Mouse (Mus musculus): Measurements from ENCODE around the gene Gpr107. TPM values are rescaled to one million over a fixed set of nuclear protein-coding genes. Genes with fewer than 3 reads are reported as not detected.
A peak's percentile ranks its signal among the peaks of the same experiment; 100 is the strongest.

The Gpr107 gene
- polyA plus RNA-seq, 1 experiment from 2014 or later: 34.9 TPM

- no peak overlapping the region for H3K27ac ChIP-seq (ENCODE audit: low read length)
- H3K4me3 ChIP-seq (ENCODE audit: low read depth, low read length): no peak overlapping the region
- H3K9me3 ChIP-seq (replicated peaks; ENCODE audit: control insufficient read depth, low read length, poor library complexity, severe bottlenecking): no peaks in the 10 kb centered on the region
- H3K4me1 ChIP-seq (ENCODE audit: control insufficient read depth, insufficient read depth, low read length): no peaks in the 10 kb centered on the region
- no peak overlapping the region for H3K4me2 ChIP-seq (ENCODE audit: low read length)
- H3K27me3 ChIP-seq (ENCODE audit: control insufficient read depth, insufficient read depth, low read depth, low read length): no peaks in the 10 kb centered on the region
- WGBS: 65% methylated on average over 7 of the region's 7 CpGs
- no peak overlapping the region for H3K9ac ChIP-seq (ENCODE audit: low read depth, low read length)
- no peaks in the 10 kb centered on the region for H3K36me3 ChIP-seq (ENCODE audit: control insufficient read depth, insufficient read depth, low read length)
- no peak for ATAC-seq
Measured at GRCm38 (mm10) chr2:31220844-31221243, 68.7 kb downstream of the Gpr107 start.

GRCm38 (mm10) chr2:31221582-31221981 lies 69.5 kb downstream of the Gpr107 start:
- Histone ChIP-seq H3K4me2 (ENCODE audit: low read length) (no peak overlapping the region), H3K9me3 (replicated peaks; ENCODE audit: control insufficient read depth, low read length, poor library complexity, severe bottlenecking) (no peaks in the 10 kb centered on the region), H3K4me3 (ENCODE audit: low read depth, low read length) (no peak overlapping the region), H3K36me3 (ENCODE audit: control insufficient read depth, insufficient read depth, low read length) (no peaks in the 10 kb centered on the region), H3K4me1 (ENCODE audit: control insufficient read depth, insufficient read depth, low read length) (no peaks in the 10 kb centered on the region), H3K9ac (ENCODE audit: low read depth, low read length) (no peak overlapping the region), H3K27me3 (ENCODE audit: control insufficient read depth, insufficient read depth, low read depth, low read length) (no peaks in the 10 kb centered on the region), H3K27ac (ENCODE audit: low read length) (no peak overlapping the region)
- no peak for ATAC-seq
- WGBS: 87% methylated on average over 5 of the region's 5 CpGs

- no peak overlapping the region for H3K27ac ChIP-seq (ENCODE audit: low read length)
- no peaks in the 10 kb centered on the region for H3K36me3 ChIP-seq (ENCODE audit: control insufficient read depth, insufficient read depth, low read length)
- no peak for ATAC-seq
- no peak overlapping the region for H3K4me3 ChIP-seq (ENCODE audit: low read depth, low read length)
- H3K4me2 ChIP-seq (ENCODE audit: low read length): no peak overlapping the region
- H3K27me3 ChIP-seq (ENCODE audit: control insufficient read depth, insufficient read depth, low read depth, low read length): no peaks in the 10 kb centered on the region
- H3K9ac ChIP-seq (ENCODE audit: low read depth, low read length): no peak overlapping the region
- WGBS: 61% methylated on average over 1 of the region's 1 CpGs
- H3K9me3 ChIP-seq (replicated peaks; ENCODE audit: control insufficient read depth, low read length, poor library complexity, severe bottlenecking): no peaks in the 10 kb centered on the region
- no peaks in the 10 kb centered on the region for H3K4me1 ChIP-seq (ENCODE audit: control insufficient read depth, insufficient read depth, low read length)
Measured at GRCm38 (mm10) chr2:31228768-31229311, 76.7 kb downstream of the Gpr107 start.

GRCm38 (mm10) chr2:31239203-31239696 lies 87.1 kb downstream of the Gpr107 start:
- no peak overlapping the region for H3K9ac ChIP-seq (ENCODE audit: low read depth, low read length)
- no peaks in the 10 kb centered on the region for H3K9me3 ChIP-seq (replicated peaks; ENCODE audit: control insufficient read depth, low read length, poor library complexity, severe bottlenecking)
- peaks cover 4% of the 10 kb centered on the region; the same call in 1 of the 2 replicates for H3K4me1 ChIP-seq (ENCODE audit: control insufficient read depth, insufficient read depth, low read length)
- H3K27ac ChIP-seq (ENCODE audit: low read length): no peak overlapping the region
- 0 out of 2 replicates have a peak overlapping the region, but pooled peaks have one; percentile 2 for H3K4me3 ChIP-seq (ENCODE audit: low read depth, low read length)
- 49% methylated on average over 23 of the region's 23 CpGs for WGBS
- peak overlapping the region; percentile 37 for H3K4me2 ChIP-seq (ENCODE audit: low read length)
- no peaks in the 10 kb centered on the region for H3K36me3 ChIP-seq (ENCODE audit: control insufficient read depth, insufficient read depth, low read length)
- H3K27me3 ChIP-seq (ENCODE audit: control insufficient read depth, insufficient read depth, low read depth, low read length): peaks cover 4% of the 10 kb centered on the region; the same call in 1 of the 2 replicates
- no peak for ATAC-seq

GRCm38 (mm10) chr2:31239833-31240232 lies 87.7 kb downstream of the Gpr107 start:
- no peak for ATAC-seq
- 85% methylated on average over 6 of the region's 6 CpGs for WGBS
- H3K27me3 ChIP-seq (ENCODE audit: control insufficient read depth, insufficient read depth, low read depth, low read length): peaks cover 4% of the 10 kb centered on the region; the same call in 1 of the 2 replicates

GRCm38 (mm10) chr2:31241639-31242038 lies 89.5 kb downstream of the Gpr107 start:
- no peaks in the 10 kb centered on the region for H3K9me3 ChIP-seq (replicated peaks; ENCODE audit: control insufficient read depth, low read length, poor library complexity, severe bottlenecking)
- no peak overlapping the region for H3K4me2 ChIP-seq (ENCODE audit: low read length)
- WGBS: 10% methylated on average over 7 of the region's 7 CpGs
- no peak overlapping the region for H3K27ac ChIP-seq (ENCODE audit: low read length)
- H3K36me3 ChIP-seq (ENCODE audit: control insufficient read depth, insufficient read depth, low read length): no peaks in the 10 kb centered on the region
- no peak overlapping the region for H3K9ac ChIP-seq (ENCODE audit: low read depth, low read length)
- H3K27me3 ChIP-seq (ENCODE audit: control insufficient read depth, insufficient read depth, low read depth, low read length): peaks cover 4% of the 10 kb centered on the region; the same call in 1 of the 2 replicates
- peaks cover 12% of the 10 kb centered on the region for H3K4me1 ChIP-seq (ENCODE audit: control insufficient read depth, insufficient read depth, low read length)
- no peak for ATAC-seq
- no peak overlapping the region for H3K4me3 ChIP-seq (ENCODE audit: low read depth, low read length)

More at GRCm38 (mm10) chr2:31239833-31240232, 87.7 kb downstream of the Gpr107 start:
- H3K36me3 ChIP-seq (ENCODE audit: control insufficient read depth, insufficient read depth, low read length): no peaks in the 10 kb centered on the region
- H3K27ac ChIP-seq (ENCODE audit: low read length): no peak overlapping the region
- no peak overlapping the region for H3K4me2 ChIP-seq (ENCODE audit: low read length)
- no peak overlapping the region for H3K4me3 ChIP-seq (ENCODE audit: low read depth, low read length)
- H3K9ac ChIP-seq (ENCODE audit: low read depth, low read length): no peak overlapping the region
- H3K9me3 ChIP-seq (replicated peaks; ENCODE audit: control insufficient read depth, low read length, poor library complexity, severe bottlenecking): no peaks in the 10 kb centered on the region
- H3K4me1 ChIP-seq (ENCODE audit: control insufficient read depth, insufficient read depth, low read length): peaks cover 8% of the 10 kb centered on the region

GRCm38 (mm10) chr2:31244216-31244615 lies 92.1 kb downstream of the Gpr107 start:
- WGBS: 79% methylated on average over 8 of the region's 8 CpGs
- ATAC-seq: no peak
- no peaks in the 10 kb centered on the region for H3K36me3 ChIP-seq (ENCODE audit: control insufficient read depth, insufficient read depth, low read length)
- H3K4me3 ChIP-seq (ENCODE audit: low read depth, low read length): no peak overlapping the region
- H3K9ac ChIP-seq (ENCODE audit: low read depth, low read length): no peak overlapping the region
- peaks cover 4% of the 10 kb centered on the region; the same call in 1 of the 2 replicates for H3K27me3 ChIP-seq (ENCODE audit: control insufficient read depth, insufficient read depth, low read depth, low read length)
- H3K4me2 ChIP-seq (ENCODE audit: low read length): no peak overlapping the region
- H3K27ac ChIP-seq (ENCODE audit: low read length): no peak overlapping the region
- no peaks in the 10 kb centered on the region for H3K9me3 ChIP-seq (replicated peaks; ENCODE audit: control insufficient read depth, low read length, poor library complexity, severe bottlenecking)
- peaks cover 32% of the 10 kb centered on the region for H3K4me1 ChIP-seq (ENCODE audit: control insufficient read depth, insufficient read depth, low read length)

GRCm38 (mm10) chr2:31245051-31245450 lies 92.9 kb downstream of the Gpr107 start:
- Histone ChIP-seq H3K4me2 (ENCODE audit: low read length) (peak overlapping the region; percentile 97), H3K4me3 (ENCODE audit: low read depth, low read length) (peak overlapping the region; percentile 99), H3K9me3 (replicated peaks; ENCODE audit: control insufficient read depth, low read length, poor library complexity, severe bottlenecking) (no peaks in the 10 kb centered on the region), H3K36me3 (ENCODE audit: control insufficient read depth, insufficient read depth, low read length) (no peaks in the 10 kb centered on the region), H3K9ac (ENCODE audit: low read depth, low read length) (peak overlapping the region; percentile 100), H3K27ac (ENCODE audit: low read length) (peak overlapping the region; percentile 90), H3K27me3 (ENCODE audit: control insufficient read depth, insufficient read depth, low read depth, low read length) (peaks cover 4% of the 10 kb centered on the region; the same call in 1 of the 2 replicates), H3K4me1 (ENCODE audit: control insufficient read depth, insufficient read depth, low read length) (peaks cover 31% of the 10 kb centered on the region)
- ATAC-seq: no peak
- 20% methylated on average over 5 of the region's 5 CpGs for WGBS

- ATAC-seq: peak; percentile 90
- H3K4me3 ChIP-seq (ENCODE audit: low read depth, low read length): peak within 1 kb of the TSS; percentile 99
- H3K9ac ChIP-seq (ENCODE audit: low read depth, low read length): peak within 1 kb of the TSS; percentile 100
- peaks cover 4% of the 10 kb centered on the region; the same call in 1 of the 2 replicates for H3K27me3 ChIP-seq (ENCODE audit: control insufficient read depth, insufficient read depth, low read depth, low read length)
- H3K4me2 ChIP-seq (ENCODE audit: low read length): peak within 1 kb of the TSS; percentile 97
- WGBS: under 1% methylated on average over 54 of the region's 89 CpGs
- no peaks in the 10 kb centered on the region for H3K36me3 ChIP-seq (ENCODE audit: control insufficient read depth, insufficient read depth, low read length)
- H3K9me3 ChIP-seq (replicated peaks; ENCODE audit: control insufficient read depth, low read length, poor library complexity, severe bottlenecking): no peaks in the 10 kb centered on the region
- peak within 1 kb of the TSS; percentile 90 for H3K27ac ChIP-seq (ENCODE audit: low read length)
- peaks cover 34% of the 10 kb centered on the region for H3K4me1 ChIP-seq (ENCODE audit: control insufficient read depth, insufficient read depth, low read length)
Measured at GRCm38 (mm10) chr2:31245491-31246141, 93.5 kb downstream of the Gpr107 start, which contains the start of gene Ncs1. Gene Ncs1, plus strand, starts transcription at chr2:31245823.

Measured in midbrain, embryonic 16.5 days (tissue).